Mouse (Mus musculus) cerebellum, adult 9-11 months (tissue): ENCODE measurements around the gene Gm21985.

Experiments used
- DNase-seq: peaks from one replicate; pipeline ENCODE4 v3.0.0; 2022

The Gm21985 gene

GRCm38 (mm10) chr2:112266242-112266592 is at the start of gene Gm21985:
Gm21985 (plus strand) TSS chr2:112266314.
- peak; percentile 75 for DNase-seq

GRCm38 (mm10) chr2:112217614-112218013 is 48.5 kb upstream of the Gm21985 start:
- DNase-seq = no peak

- no peak for DNase-seq
These were observed 45.2 kb upstream of the Gm21985 start for GRCm38 (mm10) chr2:112220880-112221279.

- DNase-seq = no peak
These were observed 43.5 kb upstream of the Gm21985 start for GRCm38 (mm10) chr2:112222607-112223006.

GRCm38 (mm10) chr2:112224356-112224755 is 41.8 kb upstream of the Gm21985 start:
- no peak for DNase-seq

GRCm38 (mm10) chr2:112232623-112233022 is 33.5 kb upstream of the Gm21985 start:
- DNase-seq = no peak

- no peak for DNase-seq
These were observed 29.5 kb upstream of the Gm21985 start for GRCm38 (mm10) chr2:112236620-112237019.

- no peak for DNase-seq
These were observed 28.1 kb upstream of the Gm21985 start for GRCm38 (mm10) chr2:112238006-112238405.

GRCm38 (mm10) chr2:112239212-112239934 is 26.7 kb upstream of the Gm21985 start, which contains the start of gene Lpcat4:
Lpcat4 (plus strand) TSS chr2:112239468.
- DNase-seq = peak; percentile 90

- peak; percentile 72 for DNase-seq
These were observed 26.0 kb upstream of the Gm21985 start for GRCm38 (mm10) chr2:112239935-112240721.

- peak; percentile 28 for DNase-seq
These were observed 24.3 kb upstream of the Gm21985 start for GRCm38 (mm10) chr2:112241787-112242186.

- no peak for DNase-seq
These were observed 20.8 kb upstream of the Gm21985 start for GRCm38 (mm10) chr2:112245307-112245706.

GRCm38 (mm10) chr2:112246193-112246592 is 19.9 kb upstream of the Gm21985 start:
- DNase-seq = no peak

GRCm38 (mm10) chr2:112247323-112247722 is 18.8 kb upstream of the Gm21985 start:
- DNase-seq = no peak

- DNase-seq = no peak
These were observed 16.2 kb upstream of the Gm21985 start for GRCm38 (mm10) chr2:112249780-112250453.

- DNase-seq = no peak
These were observed 11.2 kb upstream of the Gm21985 start for GRCm38 (mm10) chr2:112254675-112255515.

- DNase-seq = no peak
These were observed 6.7 kb upstream of the Gm21985 start, which contains the start of gene Nutm1 for GRCm38 (mm10) chr2:112259241-112259962. Nutm1 (minus strand) TSS chr2:112259291.

GRCm38 (mm10) chr2:112261748-112262653 is 4.1 kb upstream of the Gm21985 start, which contains the start of gene Nop10:
Nop10 (plus strand) TSS chr2:112261926.
- DNase-seq = peak; percentile 92

GRCm38 (mm10) chr2:112262779-112263295 is 3.3 kb upstream of the Gm21985 start:
- no peak for DNase-seq

- no peak for DNase-seq
These were observed 1.8 kb upstream of the Gm21985 start for GRCm38 (mm10) chr2:112264364-112264763.
